Mouse (Mus musculus): ENCODE data around the gene Csnka2ip. TPM values are rescaled to one million over a fixed set of nuclear protein-coding genes. Genes with fewer than 3 reads are reported as not detected.

Csnka2ip gene
- polyA plus RNA-seq, 1 experiment = not detected

- no peak overlapping the region for H3K4me3 ChIP-seq (ENCODE audit: insufficient read depth, low read depth, low read length)
- no peak overlapping the region for H3K27ac ChIP-seq (ENCODE audit: insufficient read depth, low read depth, low read length)
- no peaks in the 10 kb centered on the region for H3K27me3 ChIP-seq (replicated peaks; ENCODE audit: control insufficient read depth, insufficient read depth, low read length)
- no peaks in the 10 kb centered on the region for H3K4me1 ChIP-seq (ENCODE audit: control insufficient read depth, insufficient read depth, low read length)
- TF ChIP-seq CTCF (conservative IDR thresholded peaks at IDR 0.05; ENCODE audit: insufficient read depth, insufficient read length, low read depth, low read length) = no peak
- no peak for TF ChIP-seq POLR2A (IDR thresholded peaks at IDR 0.05; ENCODE audit: low read depth, low read length)
- 85% methylated on average over 2 of the region's 2 CpGs for WGBS
- DNase-seq = no peak
- H3K36me3 ChIP-seq (ENCODE audit: control insufficient read depth, insufficient read depth, low read length) = no peaks in the 10 kb centered on the region
These were observed 43.7 kb downstream of the Csnka2ip start for GRCm38 (mm10) chr16:64558518-64558917.

- no peaks in the 10 kb centered on the region for H3K27me3 ChIP-seq (replicated peaks; ENCODE audit: control insufficient read depth, insufficient read depth, low read length)
- H3K4me1 ChIP-seq (ENCODE audit: control insufficient read depth, insufficient read depth, low read length) = no peaks in the 10 kb centered on the region
- H3K27ac ChIP-seq (ENCODE audit: insufficient read depth, low read depth, low read length) = no peak overlapping the region
- H3K4me3 ChIP-seq (ENCODE audit: insufficient read depth, low read depth, low read length) = no peak overlapping the region
- TF ChIP-seq CTCF (conservative IDR thresholded peaks at IDR 0.05; ENCODE audit: insufficient read depth, insufficient read length, low read depth, low read length) = no peak
- 73% methylated on average over 2 of the region's 2 CpGs for WGBS
- DNase-seq = no peak
- no peaks in the 10 kb centered on the region for H3K36me3 ChIP-seq (ENCODE audit: control insufficient read depth, insufficient read depth, low read length)
These were observed 75.3 kb downstream of the Csnka2ip start for GRCm38 (mm10) chr16:64526883-64527282.

GRCm38 (mm10) chr16:64524051-64524645 is 78.1 kb downstream of the Csnka2ip start:
- Histone ChIP-seq H3K36me3 (ENCODE audit: control insufficient read depth, insufficient read depth, low read length) (no peaks in the 10 kb centered on the region), H3K4me3 (ENCODE audit: insufficient read depth, low read depth, low read length) (no peak overlapping the region), H3K27ac (ENCODE audit: insufficient read depth, low read depth, low read length) (no peak overlapping the region), H3K4me1 (ENCODE audit: control insufficient read depth, insufficient read depth, low read length) (no peaks in the 10 kb centered on the region), H3K27me3 (replicated peaks; ENCODE audit: control insufficient read depth, insufficient read depth, low read length) (no peaks in the 10 kb centered on the region)
- TF ChIP-seq POLR2A (IDR thresholded peaks at IDR 0.05; ENCODE audit: low read depth, low read length) (no peak), CTCF (conservative IDR thresholded peaks at IDR 0.05; ENCODE audit: insufficient read depth, insufficient read length, low read depth, low read length) (no peak)
- WGBS = 41% methylated on average over 5 of the region's 5 CpGs
- no peak for DNase-seq

GRCm38 (mm10) chr16:64513423-64513822 is 88.8 kb downstream of the Csnka2ip start:
- Histone ChIP-seq H3K27ac (ENCODE audit: insufficient read depth, low read depth, low read length) (no peak overlapping the region), H3K4me3 (ENCODE audit: insufficient read depth, low read depth, low read length) (no peak overlapping the region), H3K36me3 (ENCODE audit: control insufficient read depth, insufficient read depth, low read length) (no peaks in the 10 kb centered on the region), H3K4me1 (ENCODE audit: control insufficient read depth, insufficient read depth, low read length) (no peaks in the 10 kb centered on the region), H3K27me3 (replicated peaks; ENCODE audit: control insufficient read depth, insufficient read depth, low read length) (no peaks in the 10 kb centered on the region)
- TF ChIP-seq CTCF (conservative IDR thresholded peaks at IDR 0.05; ENCODE audit: insufficient read depth, insufficient read length, low read depth, low read length) (no peak), POLR2A (IDR thresholded peaks at IDR 0.05; ENCODE audit: low read depth, low read length) (no peak)
- WGBS = 57% methylated on average over 2 of the region's 2 CpGs
- no peak for DNase-seq

Other genes with a start within 250 kb of the Csnka2ip start
- 3.6 and 5.3 TPM in 2 replicates for gene 4930453N24Rik, start 168.8 kb upstream of the Csnka2ip start, polyA plus RNA-seq (2012; rRNA removed)
- 0.83 and 1.3 TPM in 2 replicates for gene Zfp654, start 249.2 kb upstream of the Csnka2ip start, polyA plus RNA-seq (2012; rRNA removed)
- 11.6 and 14.2 TPM in 2 replicates for gene Cggbp1, start 249.6 kb upstream of the Csnka2ip start, polyA plus RNA-seq (2012; rRNA removed)

All from kidney, adult 2 months (tissue).